Mouse (Mus musculus): ENCODE measurements around the gene Osbpl10. TPM values are rescaled to one million over a fixed set of nuclear protein-coding genes. Genes with fewer than 3 reads are reported as not detected.

Osbpl10 gene
- polyA plus RNA-seq, 1 experiment = 1.7 TPM

GRCm38 (mm10) chr9:115107430-115107829 lies 129.1 kb downstream of the Osbpl10 start:
- no peak overlapping the region for H3ac ChIP-seq (ENCODE audit: control insufficient read depth, insufficient read length)
- no peaks in the 10 kb centered on the region for H3K27me3 ChIP-seq (ENCODE audit: control insufficient read depth, insufficient read depth, insufficient read length)
- no peak for TF ChIP-seq MYOG (IDR thresholded peaks at IDR 0.05; ENCODE audit: control insufficient read depth in 1 of 3, insufficient read depth in 1 of 3, insufficient read length in 2 of 3, low read depth in 2 of 3)
- no peak for TF ChIP-seq TCF3 (IDR thresholded peaks at IDR 0.05; ENCODE audit: insufficient read length, low read depth)
- no peak for TF ChIP-seq MAX (IDR thresholded peaks at IDR 0.05; ENCODE audit: low read depth)
- TF ChIP-seq CEBPB (IDR thresholded peaks at IDR 0.05; ENCODE audit: insufficient read depth, poor library complexity, severe bottlenecking) = no peak
- TF ChIP-seq USF1 (IDR thresholded peaks at IDR 0.05; ENCODE audit: low read depth) = no peak
- TF ChIP-seq MYOD1 (IDR thresholded peaks at IDR 0.05; ENCODE audit: control insufficient read depth in 1 of 3, insufficient read length in 2 of 3, low read depth in 2 of 3) = no peak
- TF ChIP-seq REST (IDR thresholded peaks at IDR 0.05; ENCODE audit: insufficient read depth, insufficient read length) = no peak
- no peak for TF ChIP-seq E2F4 (IDR thresholded peaks at IDR 0.05; ENCODE audit: insufficient read depth)
- no peak for TF ChIP-seq POLR2A (IDR thresholded peaks at IDR 0.05; ENCODE audit: insufficient read length, low read depth)
- no peak for TF ChIP-seq TCF12 (IDR thresholded peaks at IDR 0.05; ENCODE audit: insufficient read depth, poor library complexity, severe bottlenecking)
- TF ChIP-seq POLR2AphosphoS2 (IDR thresholded peaks at IDR 0.05; ENCODE audit: insufficient read length, low read depth) = no peak
- TF ChIP-seq SRF (IDR thresholded peaks at IDR 0.05; ENCODE audit: control insufficient read depth, insufficient read length, low read depth) = no peak
- H3K4me3 ChIP-seq = no peak overlapping the region
- no peak overlapping the region for H3K4me2 ChIP-seq (ENCODE audit: low read depth)
- H3K36me3 ChIP-seq (ENCODE audit: control insufficient read depth, insufficient read depth) = no peaks in the 10 kb centered on the region
- H3K79me2 ChIP-seq (ENCODE audit: control insufficient read depth, insufficient read depth) = no peaks in the 10 kb centered on the region

- Histone ChIP-seq H3K4me2 (ENCODE audit: low read depth) (no peak overlapping the region), H3K79me2 (ENCODE audit: control insufficient read depth, insufficient read depth) (no peaks in the 10 kb centered on the region), H3K27me3 (ENCODE audit: control insufficient read depth, insufficient read depth, insufficient read length) (no peaks in the 10 kb centered on the region), H3K36me3 (ENCODE audit: control insufficient read depth, insufficient read depth) (no peaks in the 10 kb centered on the region), H3K4me3 (no peak overlapping the region), H3ac (ENCODE audit: control insufficient read depth, insufficient read length) (no peak overlapping the region)
- no peak for TF ChIP-seq POLR2A (IDR thresholded peaks at IDR 0.05; ENCODE audit: insufficient read length, low read depth)
- TF ChIP-seq TCF12 (IDR thresholded peaks at IDR 0.05; ENCODE audit: insufficient read depth, poor library complexity, severe bottlenecking) = no peak
- TF ChIP-seq E2F4 (IDR thresholded peaks at IDR 0.05; ENCODE audit: insufficient read depth) = no peak
- TF ChIP-seq SRF (IDR thresholded peaks at IDR 0.05; ENCODE audit: control insufficient read depth, insufficient read length, low read depth) = no peak
- TF ChIP-seq MAX (IDR thresholded peaks at IDR 0.05; ENCODE audit: low read depth) = no peak
- TF ChIP-seq TCF3 (IDR thresholded peaks at IDR 0.05; ENCODE audit: insufficient read length, low read depth) = no peak
- TF ChIP-seq USF1 (IDR thresholded peaks at IDR 0.05; ENCODE audit: low read depth) = no peak
- no peak for TF ChIP-seq MYOG (IDR thresholded peaks at IDR 0.05; ENCODE audit: control insufficient read depth in 1 of 3, insufficient read depth in 1 of 3, insufficient read length in 2 of 3, low read depth in 2 of 3)
- TF ChIP-seq POLR2AphosphoS2 (IDR thresholded peaks at IDR 0.05; ENCODE audit: insufficient read length, low read depth) = no peak
- no peak for TF ChIP-seq REST (IDR thresholded peaks at IDR 0.05; ENCODE audit: insufficient read depth, insufficient read length)
- TF ChIP-seq CEBPB (IDR thresholded peaks at IDR 0.05; ENCODE audit: insufficient read depth, poor library complexity, severe bottlenecking) = no peak
- TF ChIP-seq MYOD1 (IDR thresholded peaks at IDR 0.05; ENCODE audit: control insufficient read depth in 1 of 3, insufficient read length in 2 of 3, low read depth in 2 of 3) = no peak
These were observed 132.3 kb downstream of the Osbpl10 start for GRCm38 (mm10) chr9:115110655-115111054.

GRCm38 (mm10) chr9:115117314-115117713 lies 138.9 kb downstream of the Osbpl10 start:
- H3K4me3 ChIP-seq = no peak overlapping the region
- H3K4me2 ChIP-seq (ENCODE audit: low read depth) = no peak overlapping the region
- TF ChIP-seq MYOD1 (IDR thresholded peaks at IDR 0.05; ENCODE audit: control insufficient read depth in 1 of 3, insufficient read length in 2 of 3, low read depth in 2 of 3) = no peak
- TF ChIP-seq REST (IDR thresholded peaks at IDR 0.05; ENCODE audit: insufficient read depth, insufficient read length) = no peak
- H3ac ChIP-seq (ENCODE audit: control insufficient read depth, insufficient read length) = no peak overlapping the region
- H3K79me2 ChIP-seq (ENCODE audit: control insufficient read depth, insufficient read depth) = no peaks in the 10 kb centered on the region
- no peaks in the 10 kb centered on the region for H3K36me3 ChIP-seq (ENCODE audit: control insufficient read depth, insufficient read depth)
- no peaks in the 10 kb centered on the region for H3K27me3 ChIP-seq (ENCODE audit: control insufficient read depth, insufficient read depth, insufficient read length)

- Histone ChIP-seq H3K4me3 (no peak overlapping the region), H3K27me3 (ENCODE audit: control insufficient read depth, insufficient read depth, insufficient read length) (no peaks in the 10 kb centered on the region), H3ac (ENCODE audit: control insufficient read depth, insufficient read length) (no peak overlapping the region), H3K36me3 (ENCODE audit: control insufficient read depth, insufficient read depth) (no peaks in the 10 kb centered on the region), H3K79me2 (ENCODE audit: control insufficient read depth, insufficient read depth) (no peaks in the 10 kb centered on the region), H3K4me2 (ENCODE audit: low read depth) (no peak overlapping the region)
- TF ChIP-seq E2F4 (IDR thresholded peaks at IDR 0.05; ENCODE audit: insufficient read depth) (no peak), MYOG (IDR thresholded peaks at IDR 0.05; ENCODE audit: control insufficient read depth in 1 of 3, insufficient read depth in 1 of 3, insufficient read length in 2 of 3, low read depth in 2 of 3) (no peak), TCF12 (IDR thresholded peaks at IDR 0.05; ENCODE audit: insufficient read depth, poor library complexity, severe bottlenecking) (no peak), POLR2A (IDR thresholded peaks at IDR 0.05; ENCODE audit: insufficient read length, low read depth) (no peak), MAX (IDR thresholded peaks at IDR 0.05; ENCODE audit: low read depth) (no peak)
These were observed 141.9 kb downstream of the Osbpl10 start for GRCm38 (mm10) chr9:115120276-115120675.

- Histone ChIP-seq H3K79me2 (ENCODE audit: control insufficient read depth, insufficient read depth) (no peaks in the 10 kb centered on the region), H3K4me3 (no peak overlapping the region)
These were observed 142.4 kb downstream of the Osbpl10 start for GRCm38 (mm10) chr9:115120678-115121224.

More at GRCm38 (mm10) chr9:115120678-115121224, 142.4 kb downstream of the Osbpl10 start:
- TF ChIP-seq TCF3 (IDR thresholded peaks at IDR 0.05; ENCODE audit: insufficient read length, low read depth) = no peak
- TF ChIP-seq POLR2A (IDR thresholded peaks at IDR 0.05; ENCODE audit: insufficient read length, low read depth) = no peak
- TF ChIP-seq MYOG (IDR thresholded peaks at IDR 0.05; ENCODE audit: control insufficient read depth in 1 of 3, insufficient read depth in 1 of 3, insufficient read length in 2 of 3, low read depth in 2 of 3) = no peak
- TF ChIP-seq MYOD1 (IDR thresholded peaks at IDR 0.05; ENCODE audit: control insufficient read depth in 1 of 3, insufficient read length in 2 of 3, low read depth in 2 of 3) = no peak
- TF ChIP-seq REST (IDR thresholded peaks at IDR 0.05; ENCODE audit: insufficient read depth, insufficient read length) = no peak
- TF ChIP-seq CEBPB (IDR thresholded peaks at IDR 0.05; ENCODE audit: insufficient read depth, poor library complexity, severe bottlenecking) = no peak
- no peak for TF ChIP-seq POLR2AphosphoS2 (IDR thresholded peaks at IDR 0.05; ENCODE audit: insufficient read length, low read depth)
- no peak for TF ChIP-seq E2F4 (IDR thresholded peaks at IDR 0.05; ENCODE audit: insufficient read depth)
- no peak for TF ChIP-seq TCF12 (IDR thresholded peaks at IDR 0.05; ENCODE audit: insufficient read depth, poor library complexity, severe bottlenecking)
- TF ChIP-seq USF1 (IDR thresholded peaks at IDR 0.05; ENCODE audit: low read depth) = no peak
- no peak for TF ChIP-seq MAX (IDR thresholded peaks at IDR 0.05; ENCODE audit: low read depth)
- TF ChIP-seq SRF (IDR thresholded peaks at IDR 0.05; ENCODE audit: control insufficient read depth, insufficient read length, low read depth) = no peak
- Histone ChIP-seq H3K27me3 (ENCODE audit: control insufficient read depth, insufficient read depth, insufficient read length) (no peaks in the 10 kb centered on the region), H3ac (ENCODE audit: control insufficient read depth, insufficient read length) (no peak overlapping the region), H3K4me2 (ENCODE audit: low read depth) (no peak overlapping the region), H3K36me3 (ENCODE audit: control insufficient read depth, insufficient read depth) (no peaks in the 10 kb centered on the region)

All from myocyte (in vitro differentiated cells).